Mouse (Mus musculus) cerebellum, adult 11 months (tissue): ENCODE measurements at regions not wholly inside any gene's neighbourhood (a gene's known extent, or its start where the extent isn't known, plus 50 kb on each side); places are given as distances from the start of the nearest gene placed in this dataset.

Source experiments
- DNase-seq: peaks from one replicate; pipeline ENCODE4 v3.0.0; 2022

DNA sequence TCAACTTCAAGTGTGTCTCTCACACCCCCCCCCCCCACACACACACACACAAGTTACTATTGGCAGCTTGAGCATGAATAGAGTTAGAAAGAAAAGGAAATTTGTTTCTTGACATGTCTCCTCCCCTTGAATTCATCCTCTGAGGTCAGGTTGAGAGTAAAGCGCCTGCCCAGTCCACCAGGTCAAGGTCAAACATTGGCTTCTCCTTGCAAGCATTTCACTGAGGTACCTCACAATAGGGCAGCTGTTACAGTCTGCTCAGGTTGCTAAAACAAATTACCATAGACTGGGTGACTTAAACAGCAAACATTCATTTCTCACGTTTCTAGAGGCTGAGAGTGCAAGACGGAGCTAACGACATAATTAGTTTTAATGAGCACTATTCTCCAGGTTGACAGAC lies 344.2 kb downstream of the Galc start:
- DNase-seq, result no peak

DNA sequence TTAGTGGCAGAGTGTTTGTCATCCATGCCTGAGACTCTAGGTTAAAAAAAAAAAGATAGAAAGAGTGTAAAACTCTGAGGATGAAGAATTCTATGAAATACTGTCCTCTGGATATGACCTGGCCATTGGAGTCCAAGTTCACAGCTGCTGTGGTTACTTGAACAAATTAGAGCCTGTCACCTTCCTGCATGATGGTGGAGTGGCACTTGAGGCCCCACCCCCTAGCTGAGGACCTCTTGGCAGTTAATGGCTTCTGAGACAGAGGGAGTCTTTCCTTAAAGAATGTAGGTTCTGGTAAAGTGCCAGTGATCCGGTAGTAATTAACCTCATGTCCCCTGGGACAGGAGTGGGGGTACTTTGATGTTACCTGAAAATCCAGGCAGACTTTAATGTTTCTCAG lies 346.5 kb downstream of the Galc start:
- DNase-seq, result no peak

DNA sequence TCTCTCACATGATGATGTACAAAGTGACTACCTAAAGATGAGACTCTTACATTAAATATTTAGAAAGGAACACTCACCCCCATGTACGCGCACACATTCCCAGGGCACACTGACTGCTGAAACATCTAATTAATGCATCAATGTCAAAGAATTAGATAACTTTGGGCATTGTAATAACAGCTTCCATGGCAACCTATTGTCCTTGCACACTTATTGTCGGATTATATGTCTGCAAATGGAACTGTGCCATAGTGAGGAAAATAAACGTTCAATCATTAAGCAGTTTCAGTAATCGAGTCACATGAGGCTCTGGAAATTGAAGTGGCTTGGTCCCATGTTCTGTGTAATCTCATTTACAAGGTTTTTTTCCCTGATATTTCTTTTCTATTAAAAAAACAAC lies 360.0 kb downstream of the Galc start:
- DNase-seq, result no peak

DNA sequence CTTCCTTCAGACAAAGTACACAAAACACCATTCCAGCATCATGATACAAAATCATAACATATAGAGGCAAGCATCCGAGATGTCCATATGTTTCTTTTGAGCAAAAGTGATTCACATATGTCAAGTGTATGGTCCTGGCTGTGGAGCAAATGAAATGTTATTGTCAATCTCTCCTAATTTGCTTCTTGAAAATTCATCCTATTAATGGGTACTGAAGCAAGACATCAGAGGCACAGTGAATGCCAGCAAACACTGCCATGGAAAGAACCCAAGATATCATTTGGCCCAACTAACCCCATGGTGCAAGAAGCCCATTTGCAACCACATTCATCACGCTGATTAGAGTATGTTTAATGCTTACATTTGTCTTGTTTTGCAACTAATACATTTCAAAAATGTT lies 361.1 kb downstream of the Galc start:
- no peak for DNase-seq

DNA sequence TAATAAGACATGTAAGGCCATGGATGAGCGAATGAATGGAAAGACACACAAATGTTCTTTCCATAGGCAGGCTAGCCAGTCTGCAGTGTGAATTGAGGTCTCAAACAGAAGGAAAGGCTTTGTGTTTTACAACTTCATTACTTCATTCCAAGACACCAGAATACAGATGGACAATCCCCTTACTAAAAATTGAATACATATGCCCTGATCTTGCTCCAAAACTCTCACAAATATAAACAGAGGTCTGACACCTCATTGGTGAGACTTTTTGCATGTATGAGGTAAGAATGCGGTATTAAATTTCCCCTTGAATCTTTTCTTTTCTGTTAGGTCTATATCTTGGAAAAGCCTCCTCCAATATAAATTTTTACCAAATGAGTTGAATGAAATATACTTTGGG lies 363.3 kb downstream of the Galc start:
- no peak for DNase-seq

DNA sequence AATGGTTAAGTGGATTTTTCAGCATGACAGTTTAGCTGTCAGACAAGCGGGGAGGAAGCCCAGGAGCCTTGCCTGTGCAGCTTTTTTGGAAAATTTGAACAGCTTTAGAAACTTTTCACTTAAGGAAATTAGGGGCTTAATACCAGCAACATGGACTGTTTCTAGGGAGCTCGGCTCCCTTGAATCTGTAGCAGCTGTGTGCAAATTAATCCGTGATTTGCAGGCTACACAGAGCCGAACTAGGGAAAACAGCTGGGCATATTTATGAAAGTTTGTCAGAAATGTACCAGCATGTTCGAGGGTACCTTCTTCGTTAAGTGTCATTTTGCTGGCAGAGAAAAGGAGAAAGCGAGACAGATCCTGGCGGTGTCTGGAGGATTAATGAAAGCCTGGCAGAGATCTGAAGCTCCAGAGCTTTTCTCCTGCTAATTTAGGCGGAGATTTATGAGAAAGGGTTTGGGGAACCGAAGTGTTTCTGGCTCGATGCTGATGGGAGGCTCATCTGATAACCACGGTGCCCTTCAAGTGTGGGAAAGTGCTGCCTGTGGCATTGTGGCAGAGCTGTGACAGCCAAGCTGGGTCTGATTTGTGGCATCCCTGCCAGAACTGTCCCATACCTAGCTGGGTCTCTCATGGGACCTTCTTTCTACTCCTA lies 370.3 kb downstream of the Galc start:
- DNase-seq, result no peak

DNA sequence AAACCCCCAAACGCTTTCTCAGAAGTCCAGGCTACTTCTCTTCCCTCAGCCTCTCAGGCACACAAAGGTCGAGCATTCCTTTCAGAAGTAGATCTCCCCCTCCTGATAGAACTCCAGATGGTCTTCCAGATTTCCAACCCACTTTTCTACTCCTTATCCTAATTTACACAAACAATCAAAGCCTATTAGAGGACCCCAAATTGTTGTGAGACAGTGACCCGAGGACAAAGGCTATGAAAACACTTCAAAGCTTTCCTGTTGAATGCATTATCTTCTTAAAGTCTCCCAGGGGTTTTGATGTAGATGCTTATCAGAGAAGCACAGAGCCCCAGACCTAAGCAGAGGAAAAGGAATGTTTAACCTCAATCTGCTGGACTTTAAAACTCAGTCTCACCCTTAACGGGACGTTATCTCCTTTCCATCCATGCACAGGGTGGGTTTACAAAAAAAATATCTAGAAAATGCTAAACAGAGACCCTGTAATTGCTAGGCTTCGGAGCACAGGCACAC lies 370.9 kb downstream of the Galc start:
- no peak for DNase-seq

DNA sequence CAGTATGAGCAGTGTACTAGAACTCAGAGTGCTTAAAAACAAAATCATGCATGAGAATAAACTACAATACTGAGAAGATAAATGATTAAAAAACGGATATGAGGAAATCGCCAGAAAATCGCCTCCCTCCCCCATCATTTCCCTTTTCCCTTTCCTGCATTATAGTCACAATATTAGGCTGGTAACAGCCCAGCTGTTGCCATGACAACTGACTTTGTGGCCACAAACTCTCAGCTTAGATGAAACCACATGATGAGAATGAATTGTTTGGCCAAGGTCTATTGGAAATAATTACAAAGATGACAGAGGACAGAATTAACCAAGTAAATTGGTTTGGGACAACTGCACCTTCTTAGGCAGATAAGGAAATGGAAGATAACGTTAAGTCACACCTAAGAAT lies 376.8 kb downstream of the Galc start:
- DNase-seq, result no peak

DNA sequence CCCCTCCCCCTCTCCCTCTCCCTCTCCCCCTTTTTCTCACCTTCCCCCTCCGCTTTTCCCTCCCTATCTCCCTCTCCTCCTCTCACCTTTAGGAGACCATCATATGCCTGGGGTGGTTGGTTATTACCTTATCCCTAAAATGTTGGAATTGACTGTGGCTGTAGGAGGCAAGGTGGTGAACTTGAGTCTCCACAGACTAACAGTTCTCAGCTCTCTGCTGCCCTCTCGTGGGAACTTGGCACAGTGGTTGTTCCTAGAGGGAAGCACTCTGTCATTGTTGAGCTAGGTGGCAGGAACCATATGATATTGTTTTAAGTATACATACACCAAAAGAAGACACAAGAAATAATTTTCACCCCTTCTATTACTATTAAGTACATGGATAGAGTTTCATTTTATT lies 386.9 kb downstream of the Galc start:
- peak; percentile 18 for DNase-seq

DNA sequence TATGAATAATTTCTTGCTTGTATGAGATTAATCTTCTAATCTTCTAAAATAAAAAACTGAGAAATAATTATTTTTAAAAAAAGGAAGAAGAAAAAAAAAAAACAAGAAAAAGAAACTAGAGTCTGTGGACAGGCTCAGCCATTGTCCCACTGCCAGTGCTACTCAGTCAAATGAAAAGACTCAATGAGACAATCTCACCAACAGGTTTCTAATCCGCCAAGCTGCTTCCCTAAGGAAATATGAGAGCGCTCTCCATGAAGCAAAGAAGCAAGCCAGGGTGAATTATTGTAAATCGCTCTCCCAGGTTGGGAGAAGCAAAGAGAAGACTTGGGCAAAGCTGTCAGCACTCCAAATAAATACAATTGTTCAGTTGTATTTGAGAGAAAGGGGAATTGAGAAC lies 396.3 kb downstream of the Galc start:
- no peak for DNase-seq

DNA sequence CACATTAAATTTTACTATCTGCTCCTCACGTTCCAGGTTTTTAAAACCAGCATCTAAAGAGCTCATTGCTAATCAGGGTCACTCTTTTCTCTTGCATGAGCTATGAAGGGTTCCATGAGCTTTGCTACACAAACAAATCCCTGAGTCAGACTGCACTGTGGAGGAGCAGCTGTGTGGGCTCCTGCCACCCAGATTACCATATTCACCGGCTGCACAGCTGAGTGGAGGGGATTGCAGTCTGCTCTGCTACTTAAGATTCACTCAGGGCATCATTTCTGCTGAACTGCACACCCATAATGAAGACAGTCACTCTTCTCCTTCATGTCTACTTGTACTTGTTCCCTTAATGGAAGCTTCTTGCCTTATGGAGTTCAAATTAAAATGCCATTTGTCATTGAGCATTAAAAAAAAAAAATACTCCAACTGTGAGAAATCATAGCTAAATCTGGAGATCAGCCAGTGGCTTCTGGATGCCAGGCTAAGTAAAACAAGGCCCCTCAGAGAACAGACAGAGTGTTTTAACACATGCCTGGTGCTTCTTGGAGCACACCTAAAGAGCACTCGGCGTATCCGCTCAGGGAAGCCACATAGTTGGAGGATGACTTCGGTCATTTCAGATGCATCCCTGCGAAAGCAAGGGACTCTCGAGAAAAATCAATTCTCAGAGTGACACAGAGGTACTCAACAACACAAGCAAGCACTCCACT lies 422.9 kb downstream of the Galc start:
- no peak for DNase-seq

DNA sequence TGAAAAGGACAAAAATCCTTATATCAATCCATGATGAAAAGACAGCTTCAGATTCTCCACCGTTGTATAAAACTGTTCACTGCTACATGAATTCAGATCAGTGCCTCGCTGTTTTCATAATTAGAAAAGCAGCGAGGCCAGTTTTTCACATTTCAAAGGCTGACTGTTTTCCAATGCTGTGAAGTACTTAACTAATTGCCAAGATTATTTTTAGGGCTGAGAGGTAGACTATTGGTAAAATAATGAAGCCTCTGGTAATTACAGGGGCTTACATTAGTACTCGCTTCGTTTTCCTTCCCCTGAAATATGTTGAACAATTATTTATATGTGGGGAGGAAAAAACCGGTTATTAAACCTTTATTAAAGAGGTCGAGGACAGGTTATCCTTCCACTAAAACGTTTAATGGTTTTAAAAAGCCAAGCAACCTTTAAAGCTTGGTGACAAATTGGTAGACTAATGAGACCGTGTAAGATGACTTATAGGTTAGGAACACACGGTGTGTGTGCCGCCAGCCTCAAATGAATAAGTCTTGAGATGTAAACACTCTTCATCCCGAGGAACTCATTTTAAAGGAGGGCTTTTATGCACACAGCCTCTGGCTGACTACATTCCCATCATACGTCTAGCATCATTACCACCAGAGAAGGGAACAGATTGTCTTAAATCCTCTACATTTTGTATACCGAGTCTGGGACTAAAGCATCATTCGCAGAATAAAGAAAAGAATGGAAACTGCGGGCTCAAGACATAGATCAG lies 465.7 kb downstream of the Galc start:
- DNase-seq, result no peak

DNA sequence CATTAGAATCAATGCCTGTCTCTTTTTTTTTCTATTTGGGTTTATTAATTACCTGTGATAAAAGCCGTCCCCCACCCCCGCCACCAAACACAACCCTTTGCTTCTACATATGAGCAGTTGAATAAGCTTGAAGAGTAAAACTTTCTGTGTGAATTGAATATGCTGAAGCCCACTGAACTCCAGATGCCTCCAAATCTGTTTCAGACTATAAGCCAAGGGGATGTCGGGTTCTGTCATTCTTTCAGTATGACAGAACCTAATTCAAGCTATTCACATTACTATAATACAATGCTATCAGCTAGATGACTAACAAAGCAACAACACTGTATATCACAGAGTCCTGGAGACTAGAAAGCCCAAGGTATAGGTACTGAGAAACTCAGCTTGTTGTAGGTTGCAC lies 475.8 kb downstream of the Galc start:
- no peak for DNase-seq

DNA sequence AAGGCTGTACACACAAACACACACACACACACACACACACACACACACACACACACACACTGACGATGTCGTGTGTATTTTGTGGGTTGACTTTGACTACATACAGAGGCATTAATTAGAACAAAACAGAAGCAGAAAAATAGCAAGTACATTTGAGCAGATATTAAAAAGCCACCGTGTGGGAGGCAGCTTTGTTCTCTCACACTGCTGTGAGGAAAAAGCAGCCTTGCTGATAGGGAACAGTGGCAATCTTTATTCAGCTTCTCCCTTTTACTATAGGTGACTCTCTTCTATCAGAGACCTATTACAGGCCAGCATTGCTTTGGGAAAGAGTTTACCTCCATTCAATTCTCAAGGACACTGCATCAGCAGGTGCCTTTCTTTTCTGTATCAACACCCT lies 500.1 kb downstream of the Galc start:
- DNase-seq, result no peak

DNA sequence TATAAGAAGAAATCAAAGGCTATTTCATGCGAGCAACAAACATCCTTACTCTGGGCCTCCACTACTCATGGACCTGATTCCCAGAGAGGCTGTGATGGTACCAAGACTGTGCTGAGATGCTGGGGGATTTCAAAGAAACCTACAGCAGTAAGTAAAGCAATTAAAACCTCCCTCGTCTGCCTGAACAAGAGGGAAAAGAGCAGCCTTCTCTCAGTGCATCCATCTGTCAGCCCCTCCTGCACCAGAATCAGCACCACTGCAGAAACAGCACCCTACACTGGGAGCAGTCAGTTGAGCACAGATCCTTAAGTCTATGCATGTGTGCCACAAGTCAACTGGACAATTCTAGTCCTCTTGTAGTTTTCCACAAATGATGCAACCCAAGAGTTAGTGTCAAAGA lies 500.6 kb downstream of the Galc start:
- DNase-seq, result no peak

DNA sequence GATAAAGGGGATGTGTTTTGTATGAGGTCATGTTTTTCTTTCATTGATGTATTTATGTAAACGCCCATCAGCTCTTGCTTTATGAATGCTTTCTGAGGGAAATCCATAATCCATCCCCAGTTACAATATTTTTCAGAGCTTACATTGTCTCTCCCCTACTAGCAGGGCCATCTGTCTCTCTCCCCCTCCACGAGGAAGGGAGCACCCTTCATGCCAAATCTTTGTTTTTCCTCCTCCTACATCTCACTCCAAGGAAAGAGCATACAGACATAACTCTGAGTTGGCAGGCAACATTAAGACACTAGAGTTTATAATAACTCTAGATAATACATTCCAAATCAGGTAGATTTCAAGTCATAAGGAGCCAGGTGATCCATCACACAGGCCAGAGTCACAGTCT lies 509.1 kb downstream of the Galc start:
- DNase-seq, result no peak

DNA sequence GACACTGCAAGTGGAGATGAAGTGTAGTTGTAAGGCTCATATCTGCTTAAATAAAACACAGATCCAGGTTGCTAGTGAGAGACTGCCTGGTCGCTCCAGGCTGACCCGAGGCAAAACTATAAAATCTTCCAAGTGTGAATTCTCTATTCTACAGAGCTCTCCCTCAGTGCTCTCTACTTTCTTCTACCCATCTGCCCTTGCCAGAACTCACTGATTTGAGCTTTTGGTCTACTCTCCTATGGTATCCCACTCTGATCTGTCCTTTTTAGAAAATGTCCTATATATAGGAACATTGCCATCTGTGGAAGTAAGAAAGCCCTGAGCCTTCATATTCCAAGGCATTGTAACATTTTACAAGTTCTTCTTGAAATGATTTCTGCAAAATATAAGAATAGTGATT lies 518.3 kb downstream of the Galc start:
- DNase-seq, result no peak

DNA sequence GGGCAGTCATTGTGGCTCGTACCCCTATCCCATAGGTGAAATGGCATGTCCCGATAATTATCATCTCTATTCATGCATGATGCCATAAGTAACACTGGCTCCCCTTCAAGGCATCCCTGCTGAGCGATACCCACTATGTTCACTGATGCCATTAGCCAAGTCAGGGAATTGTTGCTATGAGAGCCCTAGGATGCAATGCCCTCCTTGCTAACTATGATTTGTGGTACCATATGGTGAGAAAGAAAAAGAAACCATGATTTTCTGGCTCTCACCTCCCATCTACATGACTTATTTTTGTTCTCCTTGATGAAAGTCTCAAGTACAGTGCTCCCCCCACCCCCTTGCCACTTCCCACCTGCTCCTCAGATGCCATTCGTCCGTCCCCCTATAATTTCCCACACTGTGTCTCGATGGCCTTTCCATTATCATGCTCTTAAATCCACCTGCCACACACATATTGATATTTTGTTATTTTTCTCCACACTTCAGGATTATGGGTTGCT lies 527.1 kb downstream of the Galc start:
- no peak for DNase-seq

DNA sequence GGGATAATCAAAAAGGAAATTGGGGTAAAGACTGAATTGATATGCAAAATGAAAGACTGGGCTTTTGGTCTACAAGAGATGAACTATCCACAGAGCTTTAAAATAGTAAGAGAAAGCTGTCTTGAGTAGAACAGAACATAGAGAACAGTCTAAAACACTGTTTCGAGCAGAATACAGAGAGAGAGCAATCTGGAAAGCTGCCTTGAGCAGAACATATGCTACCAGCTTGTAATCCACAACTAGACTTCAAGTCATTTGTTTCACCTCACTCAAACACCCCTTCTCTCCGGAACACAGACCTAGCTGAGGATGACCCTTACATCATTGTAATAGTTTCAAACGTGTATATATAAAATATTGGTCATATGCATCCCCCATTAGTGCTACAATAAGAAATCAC lies 538.7 kb downstream of the Galc start:
- no peak for DNase-seq

DNA sequence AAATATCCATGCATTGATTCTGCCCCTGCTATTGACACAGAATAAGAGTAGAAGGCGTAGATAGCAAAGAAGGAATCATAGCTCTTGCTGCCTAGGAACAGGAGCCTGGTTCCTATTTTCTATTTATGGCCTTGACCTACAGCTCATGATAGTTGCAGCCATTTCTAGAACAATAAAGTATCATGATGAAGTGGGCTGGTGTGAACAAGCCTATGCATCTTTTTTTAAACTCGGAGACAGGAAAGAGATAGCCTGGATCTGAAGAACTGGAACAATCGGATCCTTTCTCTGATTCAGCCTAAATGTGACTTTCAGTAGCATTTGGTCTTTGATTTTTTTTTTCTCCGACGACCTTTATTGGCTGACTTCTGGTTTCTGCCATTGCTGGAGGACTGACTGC lies 541.4 kb downstream of the Galc start:
- DNase-seq, result no peak
